Mouse (Mus musculus) liver, embryonic 15.5 days (tissue): ENCODE data around the gene Polr3h. TPM values are rescaled to one million over a fixed set of nuclear protein-coding genes. Genes with fewer than 3 reads are reported as not detected.

Source experiments
- ATAC-seq: fragments of 200-750 bp; cut with Nextera tagmentation; 2 replicates; pipeline ENCODE4 v1.8.0; 2017; ENCODE audit warnings: moderate number of reproducible peaks, mild to moderate bottlenecking, moderate library complexity; ENCODE audit not compliant: insufficient read depth
- H3K27ac ChIP-seq: fragments of 300-500 bp; sonication (generic); replicated peaks from 2 replicates; pipeline ENCODE4 v1.5.1; 2015; ENCODE audit warnings: mild to moderate bottlenecking, inconsistent platforms
- H3K27me3 ChIP-seq: fragments of 300-500 bp; sonication (generic); 2 replicates; pipeline ENCODE4 v1.6.1; 2015; ENCODE audit warnings: mild to moderate bottlenecking, inconsistent platforms
- H3K36me3 ChIP-seq: fragments of 300-500 bp; sonication (generic); replicated peaks from 2 replicates; pipeline ENCODE4 v1.6.1; 2015; ENCODE audit warnings: moderate library complexity, mild to moderate bottlenecking, inconsistent platforms
- H3K4me1 ChIP-seq: fragments of 300-500 bp; sonication (generic); replicated peaks from 2 replicates; pipeline ENCODE4 v1.6.1; 2015; ENCODE audit warnings: inconsistent platforms
- H3K4me2 ChIP-seq: fragments of 300-500 bp; sonication (generic); 2 replicates; pipeline ENCODE4 v1.6.1; 2015; ENCODE audit warnings: moderate library complexity, mild to moderate bottlenecking, inconsistent platforms
- H3K4me3 ChIP-seq: fragments of 300-500 bp; sonication (generic); replicated peaks from 2 replicates; pipeline ENCODE4 v1.5.1; 2015; ENCODE audit warnings: mild to moderate bottlenecking, inconsistent platforms
- H3K9ac ChIP-seq: fragments of 300-500 bp; sonication (generic); 2 replicates; pipeline ENCODE4 v1.6.1; 2015; ENCODE audit warnings: moderate library complexity, mild to moderate bottlenecking, inconsistent platforms
- H3K9me3 ChIP-seq: fragments of 300-500 bp; sonication (generic); replicated peaks from 2 replicates; pipeline ENCODE4 v1.6.1; 2016; ENCODE audit warnings: inconsistent platforms
- WGBS: fragments of 180-500 bp; shearing (Covaris S2); methylation state at CpG from one replicate; pipeline ENCODE4 v1.1.7; 2015; ENCODE audit warnings: mixed read lengths; ENCODE audit not compliant: insufficient replicate concordance; 5-methylcytosine and 5-hydroxymethylcytosine counted together
- polyA plus RNA-seq: library from polyadenylated mRNA; unstranded; fragments of >200 nt; fragmentation: Nextera tagmentation; extraction: Ambion mirVana; gene quantifications from 2 replicates; pipeline ENCODE4 v1.2.1, GENCODE M21; 2015

Gene Polr3h
- polyA plus RNA-seq, 1 experiment from 2014 or later = 56.9 TPM

- under 1% methylated on average over 77 of the region's 77 CpGs for WGBS
- H3K36me3 ChIP-seq = 0 out of 2 replicates have a peak, but pooled peaks cover 11% of the 10 kb centered on the region
- peaks cover 36% of the 10 kb centered on the region for H3K4me1 ChIP-seq
- peak within 1 kb of the TSS; percentile 80 for H3K9ac ChIP-seq
- no peaks in the 10 kb centered on the region for H3K9me3 ChIP-seq
- peak within 1 kb of the TSS; percentile 81 for H3K27ac ChIP-seq
- H3K4me2 ChIP-seq = peak within 1 kb of the TSS; percentile 100
- H3K4me3 ChIP-seq = peak within 1 kb of the TSS; percentile 78
- ATAC-seq = peak; percentile 97
- H3K27me3 ChIP-seq = no peaks in the 10 kb centered on the region
Measured at GRCm38 (mm10) chr15:81960171-81961077, 34.4 kb upstream of the Polr3h start, which contains the start of gene Pmm1. TSS of gene Pmm1 (minus strand) at chr15:81960930.

- H3K9ac ChIP-seq = no peak overlapping the region
- WGBS = 62% methylated on average over 3 of the region's 3 CpGs
- H3K36me3 ChIP-seq = peaks cover 22% of the 10 kb centered on the region; the same call in 1 of the 2 replicates
- H3K4me2 ChIP-seq = no peak overlapping the region; the same call in 1 of the 2 replicates
- no peaks in the 10 kb centered on the region for H3K27me3 ChIP-seq
- H3K9me3 ChIP-seq = no peaks in the 10 kb centered on the region
- H3K4me3 ChIP-seq = no peak overlapping the region
- peaks cover 31% of the 10 kb centered on the region for H3K4me1 ChIP-seq
- peak overlapping the region; percentile 48 for H3K27ac ChIP-seq
- no peak for ATAC-seq
Measured at GRCm38 (mm10) chr15:81958906-81959305, 32.9 kb upstream of the Polr3h start.

- no peaks in the 10 kb centered on the region for H3K9me3 ChIP-seq
- H3K36me3 ChIP-seq = peaks cover 27% of the 10 kb centered on the region; the same call in 1 of the 2 replicates
- H3K4me3 ChIP-seq = no peak overlapping the region
- H3K27me3 ChIP-seq = no peaks in the 10 kb centered on the region
- no peak overlapping the region for H3K4me2 ChIP-seq
- WGBS = 70% methylated on average over 11 of the region's 11 CpGs
- no peak for ATAC-seq
- no peak overlapping the region for H3K9ac ChIP-seq
- H3K4me1 ChIP-seq = peaks cover 31% of the 10 kb centered on the region
- H3K27ac ChIP-seq = no peak overlapping the region
Measured at GRCm38 (mm10) chr15:81957598-81957997, 31.6 kb upstream of the Polr3h start.

DNA sequence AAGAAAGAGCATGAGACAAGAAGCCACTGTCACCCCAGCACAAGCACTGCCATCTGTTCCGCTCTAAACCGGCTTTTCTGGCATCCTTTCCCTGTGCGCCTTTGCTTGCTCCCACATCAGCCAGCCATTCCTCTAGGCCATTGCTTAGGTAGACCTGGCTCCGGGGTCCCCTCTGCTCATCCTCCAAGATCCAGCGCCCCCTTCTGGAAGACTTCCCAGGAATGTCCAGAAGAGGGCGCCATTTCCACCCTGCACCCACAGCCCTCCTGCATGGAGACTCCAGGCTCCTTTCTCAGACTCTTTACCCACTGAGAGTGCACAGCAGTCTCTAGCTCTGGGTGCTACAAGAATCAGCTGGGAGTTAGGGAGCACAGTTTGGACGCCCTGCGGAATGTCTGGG lies 30.4 kb upstream of the Polr3h start:
- H3K36me3 ChIP-seq = peaks cover 33% of the 10 kb centered on the region
- H3K27ac ChIP-seq = no peak overlapping the region
- no peak for ATAC-seq
- H3K9ac ChIP-seq = no peak overlapping the region
- no peaks in the 10 kb centered on the region for H3K27me3 ChIP-seq
- H3K4me3 ChIP-seq = no peak overlapping the region
- H3K4me2 ChIP-seq = no peak overlapping the region
- H3K4me1 ChIP-seq = peaks cover 29% of the 10 kb centered on the region
- WGBS = 59% methylated on average over 8 of the region's 8 CpGs
- no peaks in the 10 kb centered on the region for H3K9me3 ChIP-seq

DNA sequence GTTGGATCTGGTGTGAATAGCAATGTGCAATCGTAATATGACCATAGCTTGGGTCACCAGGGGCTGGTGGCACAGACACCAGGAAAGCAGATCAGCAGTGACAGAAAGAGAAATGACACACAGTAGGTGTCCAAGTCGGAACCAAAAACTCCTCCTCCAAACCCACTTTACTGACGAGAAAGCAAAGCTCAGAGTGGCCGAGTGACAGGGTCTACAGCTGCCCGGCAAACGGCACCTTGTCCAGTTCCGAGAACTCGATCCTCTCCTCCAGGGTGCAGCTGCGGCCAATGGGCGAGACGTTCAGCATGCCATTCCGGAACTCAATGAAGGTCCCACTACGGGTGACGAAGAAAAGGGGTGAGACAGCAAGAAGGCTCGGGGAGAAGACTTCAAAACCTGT lies 29.4 kb upstream of the Polr3h start:
- Histone ChIP-seq H3K4me2 (no peak overlapping the region), H3K4me3 (no peak overlapping the region), H3K9me3 (no peaks in the 10 kb centered on the region), H3K9ac (no peak overlapping the region), H3K27me3 (no peaks in the 10 kb centered on the region), H3K27ac (no peak overlapping the region), H3K36me3 (peaks cover 40% of the 10 kb centered on the region), H3K4me1 (peaks cover 21% of the 10 kb centered on the region)
- no peak for ATAC-seq
- 84% methylated on average over 15 of the region's 15 CpGs for WGBS

DNA sequence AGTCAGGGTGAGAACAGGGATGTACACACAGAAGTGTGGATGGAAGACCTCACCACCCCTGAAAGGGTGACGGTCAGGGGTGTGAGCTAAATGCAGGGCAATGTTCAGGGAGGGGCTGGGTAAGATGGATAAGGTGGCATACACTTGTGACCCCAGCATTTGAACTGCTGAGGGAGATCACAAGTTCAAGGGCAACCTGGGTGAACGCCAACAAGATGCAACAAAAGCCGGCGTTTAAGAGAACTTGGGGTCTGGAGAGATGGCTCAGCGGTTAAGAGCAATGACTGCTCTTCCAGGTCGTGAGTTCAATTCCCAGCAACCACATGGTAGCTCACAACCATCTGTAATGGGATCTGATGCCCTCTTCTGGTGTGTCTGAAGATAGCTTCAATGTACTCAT lies 28.7 kb upstream of the Polr3h start:
- WGBS = 81% methylated on average over 6 of the region's 6 CpGs
- peaks cover 40% of the 10 kb centered on the region for H3K36me3 ChIP-seq
- no peak overlapping the region for H3K27ac ChIP-seq
- no peak for ATAC-seq
- no peaks in the 10 kb centered on the region for H3K9me3 ChIP-seq
- H3K4me2 ChIP-seq = no peak overlapping the region
- H3K4me3 ChIP-seq = no peak overlapping the region
- no peaks in the 10 kb centered on the region for H3K27me3 ChIP-seq
- H3K9ac ChIP-seq = no peak overlapping the region
- H3K4me1 ChIP-seq = peaks cover 14% of the 10 kb centered on the region

DNA sequence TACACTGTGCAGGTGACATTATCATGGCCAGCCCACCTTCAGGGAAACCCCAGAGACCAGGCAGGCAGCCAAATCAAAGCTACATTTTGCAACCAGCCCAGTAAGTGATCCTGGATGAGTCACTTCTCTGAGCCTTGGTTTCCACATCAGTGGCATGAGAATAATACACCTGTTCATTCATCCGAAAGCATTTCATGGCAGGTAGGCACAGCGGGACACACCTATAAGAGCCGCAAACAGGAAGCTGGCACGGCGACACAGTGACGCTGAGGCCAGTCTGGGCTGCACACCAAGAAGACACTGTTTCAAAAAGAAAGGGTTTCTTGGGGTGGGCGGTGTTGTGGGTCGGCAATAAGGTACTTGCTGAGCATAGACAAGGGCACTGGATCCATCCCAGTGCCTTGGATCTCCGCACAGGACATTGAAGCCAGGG lies 28.1 kb upstream of the Polr3h start:
- no peaks in the 10 kb centered on the region for H3K27me3 ChIP-seq
- no peak for ATAC-seq
- no peak overlapping the region for H3K27ac ChIP-seq
- H3K36me3 ChIP-seq = peaks cover 40% of the 10 kb centered on the region
- no peak overlapping the region for H3K9ac ChIP-seq
- no peak overlapping the region for H3K4me3 ChIP-seq
- peaks cover 9% of the 10 kb centered on the region for H3K4me1 ChIP-seq
- H3K9me3 ChIP-seq = no peaks in the 10 kb centered on the region
- H3K4me2 ChIP-seq = no peak overlapping the region
- WGBS = 86% methylated on average over 9 of the region's 9 CpGs

GRCm38 (mm10) chr15:81952310-81952709 lies 26.3 kb upstream of the Polr3h start:
- Histone ChIP-seq H3K36me3 (peaks cover 39% of the 10 kb centered on the region), H3K4me1 (peaks cover 8% of the 10 kb centered on the region), H3K27ac (no peak overlapping the region), H3K9me3 (no peaks in the 10 kb centered on the region), H3K4me2 (no peak overlapping the region), H3K9ac (no peak overlapping the region), H3K27me3 (no peaks in the 10 kb centered on the region), H3K4me3 (no peak overlapping the region)
- 82% methylated on average over 4 of the region's 4 CpGs for WGBS
- ATAC-seq = no peak

GRCm38 (mm10) chr15:81951159-81951558 lies 25.1 kb upstream of the Polr3h start:
- 85% methylated on average over 9 of the region's 9 CpGs for WGBS
- Histone ChIP-seq H3K9me3 (no peaks in the 10 kb centered on the region), H3K4me1 (peaks cover 8% of the 10 kb centered on the region), H3K36me3 (peaks cover 36% of the 10 kb centered on the region), H3K27ac (no peak overlapping the region), H3K4me3 (no peak overlapping the region), H3K4me2 (no peak overlapping the region), H3K9ac (no peak overlapping the region), H3K27me3 (0 out of 2 replicates have a peak, but pooled peaks cover 2% of the 10 kb centered on the region)
- no peak for ATAC-seq

- no peak for ATAC-seq
- Histone ChIP-seq H3K4me1 (peaks cover 8% of the 10 kb centered on the region), H3K36me3 (peaks cover 32% of the 10 kb centered on the region), H3K27ac (no peak overlapping the region), H3K9ac (no peak overlapping the region), H3K4me3 (no peak overlapping the region), H3K9me3 (no peaks in the 10 kb centered on the region), H3K4me2 (no peak overlapping the region), H3K27me3 (0 out of 2 replicates have a peak, but pooled peaks cover 3% of the 10 kb centered on the region)
- 71% methylated on average over 5 of the region's 5 CpGs for WGBS
Measured at GRCm38 (mm10) chr15:81950716-81951115, 24.7 kb upstream of the Polr3h start.

GRCm38 (mm10) chr15:81949476-81950131 lies 23.6 kb upstream of the Polr3h start:
- ATAC-seq = no peak
- WGBS = 67% methylated on average over 11 of the region's 11 CpGs

More at GRCm38 (mm10) chr15:81949476-81950131, 23.6 kb upstream of the Polr3h start:
- Histone ChIP-seq H3K4me1 (peaks cover 8% of the 10 kb centered on the region), H3K9ac (no peak overlapping the region), H3K4me2 (no peak overlapping the region), H3K4me3 (no peak overlapping the region), H3K36me3 (peaks cover 24% of the 10 kb centered on the region), H3K27ac (no peak overlapping the region), H3K27me3 (0 out of 2 replicates have a peak, but pooled peaks cover 5% of the 10 kb centered on the region), H3K9me3 (no peaks in the 10 kb centered on the region)
